Mouse (Mus musculus) ES-E14 (cell line): Measurements from ENCODE around the gene Olfm3. TPM values are rescaled to one million over a fixed set of nuclear protein-coding genes. Genes with fewer than 3 reads are reported as not detected.
A peak's percentile ranks its signal among the peaks of the same experiment; 100 is the strongest.

Experiments used
- DNase-seq: peaks from one replicate; pipeline ENCODE4 v3.0.0-alpha.2; 2013; ENCODE audit warnings: low read depth, low spot score
- H3K27ac ChIP-seq: 2 replicates; pipeline ENCODE4 v1.5.1; 2012; ENCODE audit warnings: low read depth, mild to moderate bottlenecking, low read length, moderate library complexity, mixed read lengths; ENCODE audit not compliant: poor library complexity, insufficient read depth, severe bottlenecking
- H3K36me3 ChIP-seq: 2 replicates; pipeline ENCODE4 v1.6.1; 2012; ENCODE audit warnings: mild to moderate bottlenecking, low read length, moderate library complexity, mixed read lengths; ENCODE audit not compliant: control insufficient read depth, poor library complexity, insufficient read depth, severe bottlenecking
- H3K4me1 ChIP-seq, 2 experiments: fragments of 150-350 bp in 1 of 2; sonication (generic) in 1 of 2; 2 replicates each; pipeline ENCODE4 v1.6.1; 2012; ENCODE audit warnings: low read length in 2 of 2, mild to moderate bottlenecking in 1 of 2, mixed read lengths in 1 of 2; ENCODE audit not compliant: control insufficient read depth in 2 of 2, insufficient read depth in 2 of 2, poor library complexity in 1 of 2
- H3K4me3 ChIP-seq, 2 experiments: fragments of 150-350 bp in 1 of 2; sonication (generic) in 1 of 2; 2 replicates each; pipeline ENCODE4 v1.5.1; 2012; ENCODE audit warnings: low read length in 2 of 2, low read depth in 1 of 2, mild to moderate bottlenecking in 1 of 2, mixed read lengths in 1 of 2; ENCODE audit not compliant: insufficient read depth in 1 of 2, poor library complexity in 1 of 2, severe bottlenecking in 1 of 2
- H3K9ac ChIP-seq: 2 replicates; pipeline ENCODE4 v1.6.1; 2012; ENCODE audit warnings: low read depth, mild to moderate bottlenecking, low read length, mixed read lengths; ENCODE audit not compliant: poor library complexity, insufficient read depth, severe bottlenecking
- H3K9me3 ChIP-seq: fragments of 150-350 bp; sonication (generic); 2 replicates; pipeline ENCODE4 v1.6.1; 2012; ENCODE audit warnings: low read depth, mild to moderate bottlenecking, low read length; ENCODE audit not compliant: control insufficient read depth, insufficient read depth
- CHD2 ChIP-seq: IDR thresholded peaks from 2 replicates; pipeline ENCODE4 v1.6.1; 2014; ENCODE audit warnings: mild to moderate bottlenecking, low read depth, low read length, inconsistent platforms
- HCFC1 ChIP-seq: IDR thresholded peaks from 2 replicates; pipeline ENCODE4 v1.6.1; 2012; ENCODE audit warnings: low read length, inconsistent platforms, borderline replicate concordance; ENCODE audit not compliant: insufficient read depth
- MAFK ChIP-seq: IDR thresholded peaks from 2 replicates; pipeline ENCODE4 v1.6.1; 2014; ENCODE audit warnings: mild to moderate bottlenecking, low read depth, low read length, inconsistent platforms; ENCODE audit not compliant: insufficient read depth
- ZC3H11A ChIP-seq: IDR thresholded peaks from 2 replicates; pipeline ENCODE4 v1.6.1; 2012; ENCODE audit warnings: low read depth, mild to moderate bottlenecking, inconsistent platforms, low read length, borderline replicate concordance
- ZNF384 ChIP-seq: IDR thresholded peaks from 2 replicates; pipeline ENCODE4 v1.6.1; 2012; ENCODE audit warnings: low read depth, low read length, inconsistent platforms
- in situ Hi-C, 2 experiments: fragments of 600-800 bp; cut with MboI; formaldehyde crosslinking; loops; one replicate each; pipeline ENCODE4 v1.15.1; 2025; ENCODE audit warnings: low sequenced_read_pairs in 2 of 2, inconsistent platforms in 1 of 2; ENCODE audit not compliant: unreplicated experiment in 2 of 2
- total RNA-seq: library from RNA; depleted of rRNA; stranded (reverse); fragments of 300-350 nt; gene quantifications from 2 replicates; pipeline ENCODE4 v1.2.3, GENCODE M21; 2012

Olfm3 gene
- total RNA-seq, 1 experiment: not detected

GRCm38 (mm10) chr3:114971183-114971582 lies 67.3 kb downstream of the Olfm3 start:
- H3K4me1 ChIP-seq: no peaks in the 10 kb centered on the region
- DNase-seq: no peak

DNA sequence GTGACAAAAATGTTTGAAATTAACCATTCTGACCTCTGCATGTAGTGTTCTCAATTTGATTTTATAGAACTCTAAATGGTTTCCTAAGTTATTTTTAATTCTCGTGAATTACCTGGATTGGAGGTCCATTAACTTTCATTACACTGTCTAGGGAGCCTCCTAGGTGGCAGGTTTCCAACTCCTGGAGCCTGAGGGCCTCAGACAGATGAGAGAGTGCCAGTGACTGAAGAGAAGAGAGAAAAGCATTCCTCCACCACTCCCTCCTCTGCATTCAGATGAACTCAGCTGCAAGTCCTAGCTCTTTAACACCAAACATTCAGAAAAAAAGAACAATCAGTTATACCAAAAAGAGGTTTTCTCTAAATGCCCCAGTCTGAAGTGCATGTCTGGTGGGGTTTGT lies 68.6 kb downstream of the Olfm3 start:
- Histone ChIP-seq H3K9ac (no peak overlapping the region), H3K27ac (no peak overlapping the region), H3K36me3 (no peaks in the 10 kb centered on the region), H3K4me3 (no peak overlapping the region), H3K4me1 (no peaks in the 10 kb centered on the region), H3K9me3 (no peaks in the 10 kb centered on the region)
- TF ChIP-seq ZC3H11A: no peak
- no peak for DNase-seq
- in situ Hi-C loops: no loop called here

More at GRCm38 (mm10) chr3:114971183-114971582, 67.3 kb downstream of the Olfm3 start:
- H3K27ac ChIP-seq: no peak overlapping the region
- in situ Hi-C loops: no loop called here
- no peak overlapping the region for H3K4me3 ChIP-seq
- no peaks in the 10 kb centered on the region for H3K36me3 ChIP-seq
- H3K9me3 ChIP-seq: no peaks in the 10 kb centered on the region
- no peak overlapping the region for H3K9ac ChIP-seq
- TF ChIP-seq MAFK (no peak), CHD2 (no peak), ZNF384 (no peak), ZC3H11A (no peak), HCFC1 (no peak)

- TF ChIP-seq HCFC1: no peak
- no peak for TF ChIP-seq MAFK
- TF ChIP-seq CHD2: no peak
- no peak for TF ChIP-seq ZNF384
- no peak for TF ChIP-seq ZC3H11A
- Histone ChIP-seq H3K9ac (no peak overlapping the region), H3K27ac (no peak overlapping the region), H3K9me3 (no peaks in the 10 kb centered on the region), H3K36me3 (no peaks in the 10 kb centered on the region), H3K4me1 (no peaks in the 10 kb centered on the region), H3K4me3 (no peak overlapping the region)
- DNase-seq: peak; percentile 6
- in situ Hi-C loops: no loop called here
Observed at GRCm38 (mm10) chr3:114990828-114991227, 87.0 kb downstream of the Olfm3 start.

- Histone ChIP-seq H3K36me3 (no peaks in the 10 kb centered on the region), H3K9me3 (no peaks in the 10 kb centered on the region), H3K4me1 (no peaks in the 10 kb centered on the region), H3K27ac (no peak overlapping the region), H3K4me3 (no peak overlapping the region), H3K9ac (no peak overlapping the region)
- DNase-seq: no peak
- TF ChIP-seq ZNF384: no peak
- in situ Hi-C loops: no loop called here
Observed at GRCm38 (mm10) chr3:114995956-114996355, 92.1 kb downstream of the Olfm3 start.

GRCm38 (mm10) chr3:115027560-115027959 lies 123.7 kb downstream of the Olfm3 start:
- in situ Hi-C loops: no loop called here

More at GRCm38 (mm10) chr3:115027560-115027959, 123.7 kb downstream of the Olfm3 start:
- H3K27ac ChIP-seq: no peak overlapping the region
- DNase-seq: no peak
- TF ChIP-seq ZC3H11A (no peak), MAFK (no peak), CHD2 (no peak), ZNF384 (no peak), HCFC1 (no peak)
- H3K9ac ChIP-seq: no peak overlapping the region
- H3K36me3 ChIP-seq: no peaks in the 10 kb centered on the region
- H3K4me1 ChIP-seq: no peaks in the 10 kb centered on the region
- no peak overlapping the region for H3K4me3 ChIP-seq
- no peaks in the 10 kb centered on the region for H3K9me3 ChIP-seq
